Mouse (Mus musculus): ENCODE results near the gene Stat5b.

DNA sequence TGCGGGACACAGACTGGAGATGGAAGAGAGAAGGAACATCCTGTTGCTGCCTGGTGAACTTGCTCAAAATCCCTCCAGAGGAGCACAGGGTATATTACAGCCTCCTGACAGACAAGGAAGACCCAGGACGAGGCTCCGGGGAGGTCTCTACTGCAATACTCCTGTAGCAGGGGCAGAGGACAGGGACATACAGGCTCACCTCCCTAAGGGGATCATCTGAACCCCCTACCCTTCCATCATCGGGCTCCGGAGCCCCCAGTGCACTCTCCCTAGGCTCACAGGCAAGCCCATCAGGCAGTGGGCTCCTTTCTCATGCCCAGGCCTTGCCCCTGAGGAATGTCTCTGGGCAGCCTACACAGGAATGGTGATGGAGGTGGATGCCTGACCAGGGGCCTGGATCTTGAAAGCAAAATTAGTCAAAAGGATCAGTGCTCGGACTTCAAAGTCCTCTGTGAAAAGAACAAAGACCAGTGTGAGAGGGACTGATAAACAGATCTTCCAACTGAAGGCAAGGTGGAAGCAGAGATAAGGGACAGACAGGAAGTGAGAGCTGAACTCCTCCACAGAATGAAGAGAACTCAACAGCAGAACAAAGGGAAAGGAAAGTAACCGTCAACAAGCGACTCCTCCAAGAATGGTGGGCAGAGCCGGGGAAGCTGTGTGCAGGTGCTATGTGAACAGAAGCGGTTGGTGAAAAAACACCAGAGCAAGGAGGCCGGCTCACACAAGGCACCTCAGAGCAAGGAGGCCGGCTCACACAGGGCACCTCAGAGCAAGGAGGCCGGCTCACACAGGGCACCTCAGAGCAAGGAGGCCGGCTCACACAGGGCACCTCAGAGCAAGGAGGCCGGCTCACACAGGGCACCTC lies 41.0 kb upstream of the Stat5b start:
- TF ChIP-seq EP300 (optimal IDR thresholded peaks at IDR 0.05) = no peak
- TF ChIP-seq CTCF (IDR thresholded peaks at IDR 0.05; ENCODE audit: low read depth) = no peak
